Mouse (Mus musculus) stomach, embryonic 14.5 days (tissue): ENCODE data around the gene Zmat3. TPM values are rescaled to one million over a fixed set of nuclear protein-coding genes. Genes with fewer than 3 reads are reported as not detected.

Experiments used
- ATAC-seq: fragments of 200-750 bp; cut with Nextera tagmentation; 2 replicates; pipeline ENCODE4 v1.8.0; 2017; ENCODE audit warnings: low read depth, moderate TSS enrichment; ENCODE audit not compliant: insufficient number of reproducible peaks, insufficient read depth, low FRiP score
- H3K27ac ChIP-seq: fragments of 300-500 bp; sonication (generic); 2 replicates; pipeline ENCODE4 v1.5.1; 2014; ENCODE audit warnings: mild to moderate bottlenecking, low read length, moderate library complexity, mixed read lengths
- H3K27me3 ChIP-seq: fragments of 300-500 bp; sonication (generic); 2 replicates; pipeline ENCODE4 v1.6.1; 2014; ENCODE audit warnings: low read length, control low read depth, mixed read lengths; ENCODE audit not compliant: control insufficient read depth, insufficient read depth
- H3K36me3 ChIP-seq: fragments of 300-500 bp; sonication (generic); 2 replicates; pipeline ENCODE4 v1.6.1; 2014; ENCODE audit warnings: mild to moderate bottlenecking, control low read depth, low read length, moderate library complexity, mixed read lengths; ENCODE audit not compliant: control insufficient read depth, insufficient read depth
- H3K4me1 ChIP-seq: fragments of 300-500 bp; sonication (generic); 2 replicates; pipeline ENCODE4 v1.6.1; 2014; ENCODE audit warnings: low read length, control low read depth, mixed read lengths; ENCODE audit not compliant: control insufficient read depth, insufficient read depth
- H3K4me2 ChIP-seq: fragments of 300-500 bp; sonication (generic); replicated peaks from 2 replicates; pipeline ENCODE4 v1.6.1; 2014; ENCODE audit warnings: low read depth, low read length, control low read depth
- H3K4me3 ChIP-seq: fragments of 300-500 bp; sonication (generic); 2 replicates; pipeline ENCODE4 v1.5.1; 2014; ENCODE audit warnings: low read depth, low read length, control low read depth
- H3K9ac ChIP-seq: fragments of 300-500 bp; sonication (generic); replicated peaks from 2 replicates; pipeline ENCODE4 v1.6.1; 2014; ENCODE audit warnings: low read depth, mild to moderate bottlenecking, control low read depth, low read length, moderate library complexity, mixed read lengths
- H3K9me3 ChIP-seq: fragments of 300-500 bp; sonication (generic); 2 replicates; pipeline ENCODE4 v1.6.1; 2016; ENCODE audit warnings: low read depth, low read length, control low read depth; ENCODE audit not compliant: control insufficient read depth
- WGBS: fragments of 180-500 bp; shearing (Covaris S2); extraction: QIAGEN DNeasy Blood & Tissue Kit; methylation state at CpG from one replicate; pipeline ENCODE4 v1.1.7; 2014; 5-methylcytosine and 5-hydroxymethylcytosine counted together
- polyA plus RNA-seq: library from polyadenylated mRNA; unstranded; fragments of >200 nt; fragmentation: Nextera tagmentation; extraction: Ambion mirVana; gene quantifications from 2 replicates; pipeline ENCODE4 v1.2.1, GENCODE M21; 2014

The Zmat3 gene
- polyA plus RNA-seq, 1 experiment from 2014 or later = 10.1 TPM

DNA sequence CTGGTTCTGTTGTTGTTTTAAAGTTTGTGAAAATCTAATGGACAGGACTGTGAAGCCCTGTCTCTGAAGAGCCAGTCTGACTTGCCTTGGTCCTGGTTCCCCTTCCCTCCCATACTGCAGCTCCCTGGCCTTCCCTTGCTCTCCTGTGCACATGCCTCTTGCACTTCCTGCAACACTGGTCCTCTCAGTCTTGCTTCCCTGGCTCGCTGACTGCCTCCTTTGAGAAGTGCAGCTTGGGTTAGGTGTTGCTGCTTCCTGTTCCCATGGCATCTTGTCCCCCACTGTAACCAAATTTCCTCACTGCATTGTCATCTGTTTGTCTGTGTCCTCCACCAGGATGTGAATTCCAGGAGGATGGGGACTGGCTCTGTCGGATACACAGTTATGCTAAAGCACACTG is 34.1 kb upstream of the Zmat3 start:
- Histone ChIP-seq H3K9ac (no peak overlapping the region), H3K36me3 (no peaks in the 10 kb centered on the region), H3K27me3 (no peaks in the 10 kb centered on the region), H3K4me2 (0 out of 2 replicates have a peak overlapping the region, but pooled peaks have one; percentile 7), H3K4me1 (peaks cover 19% of the 10 kb centered on the region), H3K9me3 (no peaks in the 10 kb centered on the region), H3K27ac (peak overlapping the region; percentile 6; the same call in 1 of the 2 replicates), H3K4me3 (no peak overlapping the region)
- 46% methylated on average over 2 of the region's 2 CpGs for WGBS
- no peak for ATAC-seq

DNA sequence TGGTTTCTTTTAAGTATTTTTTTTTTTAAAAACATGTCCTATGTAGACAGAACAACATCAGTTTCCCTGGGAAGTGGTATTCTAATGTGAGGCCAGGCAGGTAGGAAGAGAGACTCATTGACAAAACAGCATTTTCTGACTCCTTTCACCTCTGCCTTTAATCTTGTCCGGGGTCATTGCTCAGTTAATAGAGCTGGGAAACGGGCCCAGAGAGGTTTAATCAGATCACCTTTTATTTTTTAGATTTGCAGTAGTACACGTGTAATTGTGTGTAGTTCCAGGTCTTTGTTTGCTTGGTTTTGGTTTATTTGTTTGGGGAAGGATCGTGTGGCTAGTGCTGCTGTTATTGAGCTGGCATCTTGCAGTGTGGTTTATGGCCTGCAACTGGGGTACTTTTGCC is 33.6 kb upstream of the Zmat3 start:
- Histone ChIP-seq H3K9me3 (no peaks in the 10 kb centered on the region), H3K4me3 (no peak overlapping the region), H3K4me1 (peaks cover 19% of the 10 kb centered on the region), H3K27me3 (no peaks in the 10 kb centered on the region), H3K9ac (no peak overlapping the region), H3K36me3 (no peaks in the 10 kb centered on the region), H3K27ac (no peak overlapping the region), H3K4me2 (0 out of 2 replicates have a peak overlapping the region, but pooled peaks have one; percentile 7)
- 29% methylated on average over 4 of the region's 4 CpGs for WGBS
- ATAC-seq = no peak

DNA sequence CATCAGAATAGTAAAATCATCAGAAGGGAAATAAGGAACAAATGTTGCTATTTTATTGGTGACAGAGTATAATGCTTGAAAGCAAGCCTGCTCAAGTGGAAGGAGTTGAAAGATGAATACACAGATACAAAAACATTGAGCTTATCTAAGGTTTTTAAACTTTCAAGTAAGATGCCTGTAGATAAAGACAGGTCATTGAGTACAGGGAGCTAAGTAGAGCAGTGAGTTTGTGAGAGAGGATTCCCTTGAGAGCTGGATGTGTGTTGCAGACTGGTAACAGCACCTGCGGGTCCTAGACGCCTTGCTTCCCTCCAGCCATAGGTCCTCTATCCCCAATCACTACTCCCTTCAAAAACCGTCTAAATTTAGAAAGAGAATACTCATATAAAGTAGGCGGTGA is 32.8 kb upstream of the Zmat3 start:
- no peaks in the 10 kb centered on the region for H3K9me3 ChIP-seq
- peak overlapping the region; percentile 94; the same call in 1 of the 2 replicates for H3K4me3 ChIP-seq
- H3K9ac ChIP-seq = no peak overlapping the region
- H3K27ac ChIP-seq = no peak overlapping the region
- H3K36me3 ChIP-seq = no peaks in the 10 kb centered on the region
- H3K4me2 ChIP-seq = peak overlapping the region; percentile 74
- ATAC-seq = no peak
- no peaks in the 10 kb centered on the region for H3K27me3 ChIP-seq
- H3K4me1 ChIP-seq = peaks cover 19% of the 10 kb centered on the region
- 7% methylated on average over 4 of the region's 4 CpGs for WGBS

DNA sequence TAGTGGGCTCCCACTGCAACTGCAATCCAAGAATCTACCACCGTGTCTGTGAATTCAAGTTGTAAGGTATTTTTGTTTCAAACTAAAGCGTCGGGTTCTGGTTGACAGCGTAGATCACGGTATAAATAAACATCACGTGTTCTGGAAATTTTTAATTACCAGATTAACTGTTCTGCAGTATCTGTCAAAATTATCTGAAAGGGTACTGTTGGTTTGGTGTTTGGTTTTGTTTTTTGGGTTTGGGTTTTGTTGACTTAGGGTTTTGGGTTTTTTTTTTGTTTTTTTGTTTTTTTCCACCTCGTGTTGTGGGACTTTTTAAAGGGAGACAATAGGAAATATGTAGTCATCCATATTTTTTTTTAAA is 32.3 kb upstream of the Zmat3 start:
- no peak for ATAC-seq
- Histone ChIP-seq H3K4me3 (peak overlapping the region; percentile 94), H3K27ac (no peak overlapping the region; the same call in 1 of the 2 replicates), H3K9ac (peak overlapping the region; percentile 95), H3K9me3 (no peaks in the 10 kb centered on the region), H3K36me3 (no peaks in the 10 kb centered on the region), H3K4me2 (peak overlapping the region; percentile 74), H3K27me3 (no peaks in the 10 kb centered on the region), H3K4me1 (peaks cover 16% of the 10 kb centered on the region)
- under 1% methylated on average over 7 of the region's 7 CpGs for WGBS

DNA sequence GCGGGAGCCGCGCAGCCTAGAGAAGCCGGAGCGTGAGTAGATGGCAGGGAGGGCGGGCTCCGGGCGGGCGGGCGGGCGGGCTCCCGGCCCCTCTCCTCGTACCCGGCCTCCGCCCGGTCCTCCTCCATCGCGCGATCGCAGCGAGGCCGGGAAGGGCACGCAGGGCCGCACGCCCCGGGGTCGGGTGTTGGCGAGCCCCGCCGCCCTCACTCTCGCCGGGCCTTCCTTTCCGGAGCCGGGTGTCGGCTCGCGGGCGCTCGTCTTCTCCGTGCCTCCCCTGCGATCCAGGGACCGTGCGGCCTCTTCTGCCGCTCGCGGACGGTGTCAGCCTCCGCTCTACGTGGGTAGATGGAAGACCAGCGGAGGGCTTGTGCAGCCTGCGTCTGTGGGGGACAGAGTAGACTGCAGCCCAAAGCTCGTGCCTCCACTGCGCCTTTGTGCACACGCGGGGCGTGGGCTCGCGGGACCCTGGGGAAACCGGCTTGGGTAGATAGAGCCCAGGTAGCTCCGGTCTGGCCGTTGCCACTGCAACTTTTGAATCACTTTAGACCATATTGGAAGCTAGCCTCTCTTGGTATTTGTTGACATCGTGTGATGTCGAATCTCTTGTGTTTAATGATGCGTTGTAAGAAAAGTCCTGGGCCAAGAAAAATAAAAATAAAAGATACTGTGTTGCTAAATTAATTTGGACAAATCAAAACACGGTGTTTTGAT is 31.8 kb upstream of the Zmat3 start, which contains the start of gene Pik3ca:
Gene Pik3ca (plus strand): TSS at position 211 of the 714 bp plus-strand sequence.
- ATAC-seq = peak; percentile 59
- Histone ChIP-seq H3K27ac (peak within 1 kb of the TSS; percentile 96), H3K4me3 (peak within 1 kb of the TSS; percentile 94), H3K36me3 (no peaks in the 10 kb centered on the region), H3K4me2 (peak within 1 kb of the TSS; percentile 74), H3K4me1 (peaks cover 16% of the 10 kb centered on the region), H3K27me3 (no peaks in the 10 kb centered on the region), H3K9ac (peak within 1 kb of the TSS; percentile 95), H3K9me3 (no peaks in the 10 kb centered on the region)
- WGBS = under 1% methylated on average over 45 of the region's 65 CpGs

DNA sequence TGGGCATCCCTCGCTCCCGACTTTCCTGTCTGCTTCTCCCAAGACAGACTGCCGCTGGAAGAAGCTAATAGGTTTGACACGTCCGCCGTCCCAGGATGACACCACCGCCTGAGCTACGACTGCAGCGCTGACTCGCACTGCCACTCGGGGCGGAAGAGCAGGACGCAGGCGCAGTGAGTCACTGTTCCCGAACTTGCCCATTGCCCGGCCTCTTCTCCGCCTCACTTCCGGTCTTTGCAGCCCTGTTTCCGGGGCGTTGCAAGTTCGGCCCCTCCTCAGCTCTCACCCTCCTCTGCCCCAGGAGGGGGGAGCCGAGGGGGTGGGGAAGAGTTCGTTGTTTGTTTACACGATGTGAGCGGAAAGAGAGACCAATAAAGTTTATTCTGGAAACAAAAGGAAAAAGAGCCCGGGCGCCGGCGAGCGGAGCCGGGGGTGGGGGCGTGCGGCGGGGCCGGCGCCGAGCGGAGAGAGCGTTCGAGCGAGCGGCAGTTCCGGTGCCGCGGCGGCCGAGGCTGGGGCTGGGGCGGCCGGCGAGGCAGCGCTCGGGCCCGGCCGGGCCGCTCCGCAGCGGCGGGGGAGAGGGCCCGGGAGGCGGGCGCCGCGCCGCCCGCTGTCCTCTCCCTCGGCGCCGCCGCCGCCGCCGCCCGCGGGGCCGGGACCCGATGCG is 31.1 kb upstream of the Zmat3 start:
- ATAC-seq = peak; percentile 98
- peak overlapping the region; percentile 74 for H3K4me2 ChIP-seq
- WGBS = under 1% methylated on average over 50 of the region's 77 CpGs
- H3K9ac ChIP-seq = peak overlapping the region; percentile 95
- H3K4me3 ChIP-seq = peak overlapping the region; percentile 94
- peaks cover 16% of the 10 kb centered on the region for H3K4me1 ChIP-seq
- no peaks in the 10 kb centered on the region for H3K9me3 ChIP-seq
- no peaks in the 10 kb centered on the region for H3K36me3 ChIP-seq
- H3K27ac ChIP-seq = peak overlapping the region; percentile 96
- H3K27me3 ChIP-seq = no peaks in the 10 kb centered on the region

DNA sequence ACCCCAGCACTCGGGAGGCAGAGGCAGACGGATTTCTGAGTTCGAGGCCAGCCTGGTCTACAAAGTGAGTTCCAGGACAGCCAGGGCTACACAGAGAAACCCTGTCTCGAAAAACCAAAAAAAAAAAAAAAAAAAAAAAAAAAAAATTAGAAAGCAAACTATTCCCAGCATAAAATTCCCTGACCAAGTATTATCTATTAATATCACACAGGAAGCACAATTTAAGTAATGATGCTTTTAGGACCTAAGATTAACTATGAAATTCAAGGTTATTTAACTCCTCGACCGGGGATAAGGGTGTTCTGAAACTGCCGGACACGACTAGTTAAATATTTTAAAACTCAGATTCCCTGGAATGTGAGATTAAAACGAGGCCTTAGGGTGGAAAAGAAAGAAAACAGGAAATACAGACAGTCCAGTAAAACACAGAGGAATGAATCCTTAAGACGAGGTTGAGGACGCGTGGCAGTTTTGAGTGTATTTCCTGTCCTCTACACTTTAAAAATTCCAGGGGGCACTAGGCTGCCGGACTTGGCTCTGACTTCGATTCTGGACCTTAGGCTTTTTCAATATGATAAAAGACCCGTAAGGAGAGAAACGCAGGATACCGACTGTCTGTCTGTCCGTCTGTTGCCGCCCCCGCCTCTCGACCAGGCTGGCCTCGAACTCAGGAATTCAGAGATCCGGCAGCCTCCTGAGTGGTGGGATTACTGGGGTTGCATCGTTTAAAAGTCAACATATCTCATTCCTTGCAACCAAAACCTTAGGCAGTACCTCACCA is 30.1 kb upstream of the Zmat3 start:
- H3K27ac ChIP-seq = peak overlapping the region; percentile 96
- H3K27me3 ChIP-seq = no peaks in the 10 kb centered on the region
- H3K4me3 ChIP-seq = peak overlapping the region; percentile 94
- no peaks in the 10 kb centered on the region for H3K36me3 ChIP-seq
- H3K9me3 ChIP-seq = no peaks in the 10 kb centered on the region
- H3K4me1 ChIP-seq = peaks cover 16% of the 10 kb centered on the region
- peak overlapping the region; percentile 47 for H3K9ac ChIP-seq
- ATAC-seq = 0 out of 2 replicates have a peak, but pooled peaks have one; percentile 1
- 16% methylated on average over 23 of the region's 24 CpGs for WGBS
- H3K4me2 ChIP-seq = peak overlapping the region; percentile 67

DNA sequence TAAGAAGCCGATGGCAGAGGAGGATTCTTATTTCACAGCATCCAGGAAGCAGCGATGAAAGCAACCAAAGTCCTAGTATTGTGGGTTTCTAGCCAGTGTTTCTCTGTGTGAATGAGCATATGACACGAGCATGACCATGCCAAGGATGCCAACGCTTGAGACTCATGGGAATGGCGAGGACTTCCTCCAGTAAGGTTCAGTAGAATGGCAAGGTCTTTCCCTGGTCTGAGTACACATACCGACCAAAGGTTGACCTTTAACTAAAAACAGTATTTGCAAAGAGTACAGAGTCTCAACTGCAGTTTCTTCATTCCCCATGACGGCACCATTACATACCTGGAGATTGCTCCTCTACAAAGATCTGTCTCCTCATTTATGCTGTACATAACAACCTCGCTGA is 28.2 kb upstream of the Zmat3 start:
- no peaks in the 10 kb centered on the region for H3K36me3 ChIP-seq
- no peak overlapping the region for H3K27ac ChIP-seq
- no peak for ATAC-seq
- no peaks in the 10 kb centered on the region for H3K27me3 ChIP-seq
- H3K4me1 ChIP-seq = peaks cover 6% of the 10 kb centered on the region; the same call in 1 of the 2 replicates
- H3K9me3 ChIP-seq = no peaks in the 10 kb centered on the region
- no peak overlapping the region for H3K4me3 ChIP-seq
- H3K4me2 ChIP-seq = no peak overlapping the region
- 84% methylated on average over 8 of the region's 8 CpGs for WGBS
- H3K9ac ChIP-seq = no peak overlapping the region
